Mouse (Mus musculus) T-helper 1 cell (primary cell): ENCODE results near the gene Olfr810.

Experiments used
- in situ Hi-C: fragments of 300-600 bp; cut with MboI, MseI; formaldehyde crosslinking; loops from one replicate; pipeline ENCODE4 v1.15.1; 2025; ENCODE audit warnings: high pct_unique_total_duplicates

The Olfr810 gene

DNA sequence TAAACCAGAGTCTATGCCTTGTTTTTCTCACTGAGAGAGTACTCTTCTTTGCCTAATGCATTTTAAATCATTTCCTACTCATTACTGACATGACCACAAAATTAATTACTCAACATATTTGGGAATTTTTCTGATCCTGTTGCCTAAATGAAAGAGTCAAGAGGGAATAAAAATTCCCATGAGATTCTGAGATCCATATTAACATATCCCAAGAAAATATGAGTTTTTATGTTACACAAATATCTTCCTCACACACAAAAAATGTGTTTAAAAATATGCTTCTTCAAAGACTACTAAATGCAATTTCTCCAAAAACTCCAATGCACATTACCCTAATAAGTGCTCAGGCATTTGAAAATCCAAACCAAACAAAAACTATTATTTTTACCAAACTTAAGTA, at the start of gene Olfr810:
Olfr810 (minus strand) TSS at position 101 of the 400 bp plus-strand sequence.
- in situ Hi-C loops = no loop called here

DNA sequence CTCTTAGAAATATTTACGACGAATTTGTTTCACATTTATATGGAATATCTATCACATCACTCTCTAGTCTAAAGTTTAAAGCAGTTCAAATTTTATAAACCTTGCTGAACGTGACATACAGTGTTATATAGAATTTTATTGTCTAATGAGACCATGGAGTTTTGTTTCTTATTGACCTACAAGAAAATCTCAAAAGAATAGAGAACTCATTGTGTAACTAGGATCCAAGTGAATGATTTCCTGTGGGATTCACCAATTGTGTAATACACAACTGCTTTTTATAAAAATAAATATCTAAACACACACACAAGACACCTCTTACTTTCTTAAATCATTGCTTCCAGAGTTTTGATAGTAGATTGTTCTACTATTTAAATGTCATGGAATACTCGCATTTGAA, 9.6 kb upstream of the Olfr810 start, which contains the start of gene Olfr811:
Olfr811 (minus strand) TSS at position 101 of the 400 bp plus-strand sequence.
- in situ Hi-C loops = no loop called here

DNA sequence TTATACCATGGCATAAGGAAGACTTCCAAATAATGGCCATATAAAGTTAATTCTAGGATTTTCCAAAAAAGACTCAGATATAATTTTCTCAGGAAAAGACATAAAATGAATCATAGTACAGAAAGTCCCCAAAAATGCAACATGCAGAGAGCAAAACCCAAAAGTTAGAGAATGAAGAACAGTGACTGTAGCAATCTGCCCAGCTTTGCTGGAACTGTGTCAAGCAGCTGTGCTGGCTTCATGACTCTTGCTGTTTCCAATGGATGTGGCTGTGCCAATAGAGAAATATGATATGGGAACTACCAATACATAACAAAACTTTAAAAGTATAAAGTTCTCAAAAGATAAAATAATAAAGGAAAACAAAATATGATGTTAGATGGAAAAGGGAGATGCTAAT, 16.6 kb downstream of the Olfr810 start:
- in situ Hi-C loops = no loop called here

DNA sequence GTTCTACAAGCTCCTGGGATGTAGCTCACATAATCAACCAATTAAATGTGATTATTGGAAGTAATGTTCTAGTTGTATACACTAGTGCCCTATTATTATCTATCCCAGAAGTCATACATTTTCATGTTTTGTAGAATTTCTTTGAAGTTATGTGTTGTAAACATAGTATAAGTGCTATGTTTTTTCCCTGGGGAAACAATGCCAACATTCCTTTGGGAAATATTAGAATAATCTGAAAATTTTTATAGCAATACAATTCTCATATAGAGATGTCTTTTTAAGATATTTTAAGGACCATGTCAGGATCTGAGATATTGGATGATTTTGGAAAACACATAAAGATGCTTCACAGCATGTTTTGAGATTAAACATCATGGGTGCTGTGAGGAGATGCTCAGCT, 20.4 kb downstream of the Olfr810 start, which contains the start of gene Olfr809:
Olfr809 (plus strand) TSS at position 301 of the 400 bp plus-strand sequence.
- in situ Hi-C loops = no loop called here

DNA sequence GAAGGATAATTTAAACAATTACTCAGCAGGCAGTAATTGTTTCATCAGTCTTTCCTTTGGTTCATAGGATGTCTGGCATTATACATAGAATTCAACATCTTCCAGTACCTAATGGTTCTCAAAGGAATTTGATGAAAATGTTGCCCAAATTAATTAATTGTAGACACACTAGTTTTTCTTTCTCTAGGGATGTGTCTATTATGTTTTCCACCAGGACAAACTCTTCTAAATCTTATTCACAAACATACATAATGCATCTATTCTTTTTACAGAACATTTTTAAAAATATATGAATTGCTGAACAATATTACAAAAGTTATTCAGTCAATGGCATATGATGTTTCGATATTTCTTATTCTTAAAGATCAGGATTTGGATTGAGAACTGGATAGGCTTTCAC, 29.5 kb downstream of the Olfr810 start, which contains the start of gene Olfr808:
Olfr808 (plus strand) TSS at position 301 of the 400 bp plus-strand sequence.
- in situ Hi-C loops = no loop called here

DNA sequence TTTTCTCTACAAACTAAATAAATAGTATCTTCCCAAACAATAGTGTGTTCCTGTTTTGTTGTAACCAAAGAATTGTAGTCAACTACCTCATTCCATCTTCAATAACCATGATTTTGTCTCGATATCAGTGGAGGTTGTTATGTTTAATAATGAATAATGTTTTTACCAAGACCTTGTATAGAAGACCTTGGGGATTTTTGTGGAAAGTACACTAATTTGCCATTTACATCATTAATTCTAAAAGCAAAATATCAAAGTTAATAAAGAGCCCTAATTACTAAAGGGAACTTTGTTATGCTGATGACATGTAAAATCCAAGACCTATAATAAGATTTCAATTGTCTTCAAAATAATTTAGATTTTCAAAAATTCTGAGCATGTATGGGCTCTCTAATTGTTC, 37.0 kb downstream of the Olfr810 start, which contains the start of gene Olfr807:
Olfr807 (minus strand) TSS at position 101 of the 400 bp plus-strand sequence.
- in situ Hi-C loops = no loop called here

DNA sequence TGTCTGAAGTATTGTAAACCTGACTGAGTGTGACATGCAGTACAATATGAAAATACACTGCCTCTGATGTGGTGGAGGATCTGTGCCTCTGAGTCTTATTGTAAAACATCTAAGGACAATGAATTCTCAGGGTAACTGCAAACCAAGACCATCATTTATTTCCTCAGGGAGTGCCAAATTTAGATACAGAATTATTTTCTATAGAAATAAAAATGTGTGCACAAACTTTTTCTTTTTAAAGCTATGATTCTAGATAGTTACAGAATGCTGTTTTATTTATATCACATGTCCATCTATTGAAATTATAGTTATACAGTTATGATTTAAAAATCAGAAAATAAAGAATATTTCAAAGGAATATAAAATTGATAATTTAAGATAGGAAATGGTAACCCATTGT, 52.9 kb downstream of the Olfr810 start, which contains the start of gene Olfr806:
Olfr806 (minus strand) TSS at position 101 of the 400 bp plus-strand sequence.
- in situ Hi-C loops = no loop called here
